Mouse (Mus musculus) CH12.LX (cell line): ENCODE results near the gene Gorasp1. TPM values are rescaled to one million over a fixed set of nuclear protein-coding genes. Genes with fewer than 3 reads are reported as not detected.

Experiments used
- DNase-seq: peaks from one replicate; pipeline ENCODE4 v3.0.0-alpha.2; 2013; ENCODE audit errors: extremely low read depth
- H3K27ac ChIP-seq: 2 replicates; pipeline ENCODE4 v1.5.1; 2012; ENCODE audit warnings: low read depth, mild to moderate bottlenecking, control low read depth, moderate library complexity; ENCODE audit not compliant: insufficient read depth
- H3K27me3 ChIP-seq: replicated peaks from 2 replicates; pipeline ENCODE3; 2012; ENCODE audit warnings: inconsistent platforms
- H3K36me3 ChIP-seq, 2 experiments: replicated peaks in 1 of 2; 2 replicates each; pipeline versions ENCODE3 to v1.6.1; 2012; ENCODE audit warnings: inconsistent platforms in 1 of 2, low read length in 1 of 2, mild to moderate bottlenecking in 1 of 2, mixed read lengths in 1 of 2, moderate library complexity in 1 of 2; ENCODE audit not compliant: control insufficient read depth in 1 of 2, insufficient read depth in 1 of 2
- H3K4me1 ChIP-seq, 2 experiments: 2 replicates each; pipeline ENCODE4 v1.6.1; 2012; ENCODE audit warnings: inconsistent platforms in 1 of 2, moderate library complexity in 1 of 2; ENCODE audit not compliant: insufficient read depth in 2 of 2, control insufficient read depth in 1 of 2
- H3K4me2 ChIP-seq: 2 replicates; pipeline ENCODE4 v1.6.1; 2012; ENCODE audit warnings: low read depth, mild to moderate bottlenecking, control low read depth; ENCODE audit not compliant: poor library complexity, insufficient read depth, severe bottlenecking
- H3K4me3 ChIP-seq, 3 experiments: fragments of 150-350 bp in 1 of 3; sonication (generic) in 1 of 3; replicated peaks in 1 of 3; 2 replicates each; pipeline versions ENCODE3 to v1.5.1; 2011 to 2012; ENCODE audit warnings: low read depth in 2 of 3, low read length in 2 of 3, mild to moderate bottlenecking in 2 of 3, moderate library complexity in 2 of 3, control low read depth in 1 of 3, improper control_type of control experiment in 1 of 3, inconsistent platforms in 1 of 3, mixed read lengths in 1 of 3; ENCODE audit not compliant: poor library complexity in 1 of 3
- H3K79me2 ChIP-seq: replicated peaks from 2 replicates; pipeline ENCODE4 v1.6.1; 2012; ENCODE audit warnings: mild to moderate bottlenecking, moderate library complexity; ENCODE audit not compliant: control insufficient read depth, poor library complexity, insufficient read depth, severe bottlenecking; ENCODE audit errors: extremely low read depth
- H3K9ac ChIP-seq: 2 replicates; pipeline ENCODE4 v1.6.1; 2012; ENCODE audit warnings: low read depth, mild to moderate bottlenecking, control low read depth, moderate library complexity; ENCODE audit not compliant: insufficient read depth
- H3K9me3 ChIP-seq: replicated peaks from 2 replicates; pipeline ENCODE3; 2012; ENCODE audit warnings: low read length, inconsistent platforms, mixed read lengths
- BHLHE40 ChIP-seq: IDR thresholded peaks from 2 replicates; pipeline ENCODE4 v1.6.1; 2011; ENCODE audit warnings: mild to moderate bottlenecking, low read depth, low read length, improper control_type of control experiment
- CHD1 ChIP-seq: IDR thresholded peaks from 2 replicates; pipeline ENCODE4 v1.6.1; 2012; ENCODE audit warnings: low read depth, low read length, improper control_type of control experiment, inconsistent platforms
- CHD2 ChIP-seq: IDR thresholded peaks from 2 replicates; pipeline ENCODE4 v1.6.1; 2011; ENCODE audit warnings: low read length, improper control_type of control experiment
- E2F4 ChIP-seq: IDR thresholded peaks from 2 replicates; pipeline ENCODE4 v1.6.1; 2011; ENCODE audit warnings: low read depth, low read length, improper control_type of control experiment; ENCODE audit not compliant: insufficient replicate concordance
- ELF1 ChIP-seq: IDR thresholded peaks from 2 replicates; pipeline ENCODE4 v1.6.1; 2014; ENCODE audit warnings: low read depth, mild to moderate bottlenecking, inconsistent platforms, low read length, improper control_type of control experiment
- EP300 ChIP-seq: IDR thresholded peaks from 2 replicates; pipeline ENCODE4 v1.6.1; 2011; ENCODE audit warnings: low read length, improper control_type of control experiment
- IRF4 ChIP-seq: IDR thresholded peaks from 2 replicates; pipeline ENCODE4 v1.6.1; 2014; ENCODE audit warnings: low read depth, mild to moderate bottlenecking, inconsistent platforms, low read length, improper control_type of control experiment
- JUN ChIP-seq: IDR thresholded peaks from 2 replicates; pipeline ENCODE4 v1.6.1; 2011; ENCODE audit warnings: low read depth, mild to moderate bottlenecking, low read length, improper control_type of control experiment, moderate library complexity; ENCODE audit not compliant: insufficient read depth
- MAFK ChIP-seq: IDR thresholded peaks from 2 replicates; pipeline ENCODE4 v1.6.1; 2011; ENCODE audit warnings: low read length, improper control_type of control experiment; ENCODE audit not compliant: insufficient replicate concordance
- MAZ ChIP-seq: IDR thresholded peaks from 2 replicates; pipeline ENCODE4 v1.6.1; 2012; ENCODE audit warnings: low read depth, mild to moderate bottlenecking, inconsistent platforms, low read length, improper control_type of control experiment, moderate library complexity
- MEF2A ChIP-seq: IDR thresholded peaks from 2 replicates; pipeline ENCODE4 v1.6.1; 2014; ENCODE audit warnings: low read depth, mild to moderate bottlenecking, inconsistent platforms, low read length, improper control_type of control experiment, borderline replicate concordance
- MXI1 ChIP-seq: IDR thresholded peaks from 2 replicates; pipeline ENCODE4 v1.6.1; 2011; ENCODE audit warnings: mild to moderate bottlenecking, low read depth, low read length, improper control_type of control experiment
- NELFE ChIP-seq: IDR thresholded peaks from 2 replicates; pipeline ENCODE4 v1.6.1; 2011; ENCODE audit warnings: low read depth, low read length, improper control_type of control experiment
- NRF1 ChIP-seq: IDR thresholded peaks from 2 replicates; pipeline ENCODE4 v1.6.1; 2014; ENCODE audit warnings: low read depth, mild to moderate bottlenecking, inconsistent platforms, low read length, improper control_type of control experiment, moderate library complexity
- POLR2A ChIP-seq: IDR thresholded peaks from 2 replicates; pipeline ENCODE4 v1.6.1; 2011; ENCODE audit warnings: low read depth, mild to moderate bottlenecking, improper control_type of control experiment, low read length
- RAD21 ChIP-seq: IDR thresholded peaks from 2 replicates; pipeline ENCODE4 v1.6.1; 2011; ENCODE audit warnings: low read depth, mild to moderate bottlenecking, low read length, improper control_type of control experiment, moderate library complexity
- RCOR1 ChIP-seq: conservative IDR thresholded peaks from 2 replicates; pipeline ENCODE4 v1.6.1; 2012; ENCODE audit warnings: low read depth, mild to moderate bottlenecking, inconsistent platforms, low read length, improper control_type of control experiment
- SIN3A ChIP-seq: IDR thresholded peaks from 2 replicates; pipeline ENCODE4 v1.6.1; 2012; ENCODE audit warnings: low read length, improper control_type of control experiment, inconsistent platforms
- UBTF ChIP-seq: IDR thresholded peaks from 2 replicates; pipeline ENCODE4 v1.6.1; 2012; ENCODE audit warnings: low read depth, mild to moderate bottlenecking, inconsistent platforms, low read length, improper control_type of control experiment, moderate library complexity
- USF1 ChIP-seq: IDR thresholded peaks from 2 replicates; pipeline ENCODE4 v1.6.1; 2014; ENCODE audit warnings: low read depth, mild to moderate bottlenecking, inconsistent platforms, low read length, improper control_type of control experiment
- USF2 ChIP-seq: conservative IDR thresholded peaks from 2 replicates; pipeline ENCODE4 v1.6.1; 2011; ENCODE audit warnings: low read depth, low read length, improper control_type of control experiment
- ZKSCAN1 ChIP-seq: IDR thresholded peaks from 2 replicates; pipeline ENCODE4 v1.6.1; 2012; ENCODE audit warnings: low read depth, inconsistent platforms, low read length, improper control_type of control experiment, borderline replicate concordance
- ZMIZ1 ChIP-seq: IDR thresholded peaks from 2 replicates; pipeline ENCODE4 v1.6.1; 2012; ENCODE audit warnings: low read depth, mild to moderate bottlenecking, inconsistent platforms, low read length, improper control_type of control experiment
- ZNF384 ChIP-seq: IDR thresholded peaks from 2 replicates; pipeline ENCODE4 v1.6.1; 2012; ENCODE audit warnings: low read depth, low read length, improper control_type of control experiment, inconsistent platforms
- dilution Hi-C: fragments of 300-500 bp; cut with MboI; formaldehyde crosslinking; loops from 2 replicates; pipeline ENCODE4 v1.14.3; 2020; ENCODE audit warnings: low sequenced_read_pairs; ENCODE audit not compliant: extremely low pct_unique_long_range_greater_than_20kb, extremely low pct_ligation_motif_present
- in situ Hi-C: fragments of 300-500 bp; cut with MboI; formaldehyde crosslinking; loops from 3 replicates; pipeline ENCODE4 v1.14.3; 2019; ENCODE audit warnings: low sequenced_read_pairs, low pct_ligation_motif_present, low pct_unique_long_range_greater_than_20kb, mixed read lengths
- polyA plus RNA-seq: library from polyadenylated mRNA; unstranded; fragments of >175 nt; gene quantifications from 2 replicates; pipeline ENCODE4 v1.2.1, GENCODE M21; 2012; ENCODE audit warnings: low read depth; ENCODE audit not compliant: insufficient read length
- total RNA-seq, 2 experiments: library from RNA; depleted of rRNA; stranded (reverse); fragments of 300-350 nt in 1 of 2; fragments of >200 nt in 1 of 2; gene quantifications; 2 replicates each; pipeline ENCODE4 v1.2.3; 2012 to 2014

The Gorasp1 gene
- total and polyA plus RNA-seq, 3 experiments: 8.7 to 12.6 (median 9.2) TPM

DNA sequence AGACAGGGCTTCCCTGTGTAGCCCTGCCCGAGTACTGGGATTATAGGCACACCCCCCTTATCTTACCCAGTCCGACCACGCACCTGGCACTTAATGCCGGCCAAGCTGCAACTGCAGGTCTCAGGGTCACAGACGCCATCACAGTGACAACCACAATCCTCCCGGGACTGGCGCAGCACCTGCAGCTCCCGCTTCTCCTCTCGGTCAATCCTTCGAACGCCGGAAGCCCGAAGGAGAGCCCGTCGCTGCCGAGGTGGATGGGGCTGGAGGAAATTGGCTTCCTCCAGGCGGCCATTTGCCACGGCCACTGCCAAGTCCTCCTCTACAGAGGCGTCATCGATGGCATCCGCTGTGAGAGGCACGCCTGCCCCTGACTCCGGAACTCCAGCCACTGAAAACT, 35.9 kb upstream of the Gorasp1 start:
- Histone ChIP-seq H3K9ac (no peak overlapping the region), H3K9me3 (peaks cover 2% of the 10 kb centered on the region), H3K27ac (no peak overlapping the region), H3K79me2 (peaks cover 5% of the 10 kb centered on the region), H3K27me3 (no peaks in the 10 kb centered on the region), H3K4me1 (peaks cover 11 to 40% of the 10 kb centered on the region in 2 experiments), H3K36me3 (peaks cover 39 to 53% of the 10 kb centered on the region in 2 experiments), H3K4me3 (no peak overlapping the region), H3K4me2 (no peak overlapping the region)
- in situ Hi-C loops (no loop called here), dilution Hi-C loops (no loop called here)
- DNase-seq: no peak
- no peak for TF ChIP-seq MAFK
- TF ChIP-seq SIN3A: no peak
- no peak for TF ChIP-seq MAZ
- no peak for TF ChIP-seq MXI1
- no peak for TF ChIP-seq JUN
- no peak for TF ChIP-seq ZNF384
- no peak for TF ChIP-seq USF1
- no peak for TF ChIP-seq EP300
- TF ChIP-seq USF2: no peak
- TF ChIP-seq MEF2A: no peak
- no peak for TF ChIP-seq RCOR1
- TF ChIP-seq E2F4: no peak
- no peak for TF ChIP-seq RAD21
- no peak for TF ChIP-seq POLR2A
- TF ChIP-seq UBTF: no peak
- TF ChIP-seq ELF1: no peak
- TF ChIP-seq ZMIZ1: no peak
- no peak for TF ChIP-seq NELFE
- TF ChIP-seq ZKSCAN1: no peak
- no peak for TF ChIP-seq NRF1

DNA sequence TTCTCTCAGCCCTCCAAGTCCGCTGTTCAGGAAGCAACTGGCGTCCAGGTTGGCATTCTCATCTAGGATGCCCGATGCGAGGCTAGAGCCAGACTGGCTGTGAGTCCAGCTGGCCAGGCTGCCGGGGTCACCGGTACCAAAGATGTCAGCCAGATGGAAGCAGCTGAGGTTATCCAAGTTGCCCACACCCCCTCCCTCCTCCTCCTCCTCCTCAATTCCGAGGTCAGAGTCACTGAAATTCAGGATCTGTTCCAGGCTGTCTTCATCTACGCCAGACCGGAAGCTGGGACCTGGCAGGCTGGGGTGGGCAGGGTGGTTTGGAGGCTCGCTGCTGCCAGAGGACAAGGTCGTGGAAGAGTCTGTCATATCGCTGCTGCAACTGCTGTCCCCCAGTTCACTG, 35.2 kb upstream of the Gorasp1 start:
- peaks cover 11 to 34% of the 10 kb centered on the region in 2 experiments for H3K4me1 ChIP-seq
- no peak overlapping the region for H3K4me2 ChIP-seq
- no peak overlapping the region for H3K4me3 ChIP-seq
- TF ChIP-seq CHD1 (no peak), RAD21 (no peak), BHLHE40 (no peak), E2F4 (no peak), IRF4 (no peak), MXI1 (no peak), USF2 (no peak), USF1 (no peak), CHD2 (no peak)
- H3K79me2 ChIP-seq: peaks cover 3% of the 10 kb centered on the region
- dilution Hi-C loops (no loop called here), in situ Hi-C loops (no loop called here)
- H3K27ac ChIP-seq: no peak overlapping the region
- no peaks in the 10 kb centered on the region for H3K27me3 ChIP-seq
- H3K9me3 ChIP-seq: peaks cover 2% of the 10 kb centered on the region
- DNase-seq: no peak
- H3K36me3 ChIP-seq: peaks cover 39 to 53% of the 10 kb centered on the region in 2 experiments
- H3K9ac ChIP-seq: no peak overlapping the region
